Mouse (Mus musculus): Measurements from ENCODE around the gene Ogfod3. TPM values are rescaled to one million over a fixed set of nuclear protein-coding genes. Genes with fewer than 3 reads are reported as not detected.

Ogfod3 gene
- polyA plus RNA-seq, 1 experiment from 2014 or later, result 16.7 TPM

- no peaks in the 10 kb centered on the region for H3K9me3 ChIP-seq
- no peaks in the 10 kb centered on the region for H3K4me1 ChIP-seq
- H3K9ac ChIP-seq (replicated peaks), result no peak overlapping the region
- H3K4me3 ChIP-seq, result no peak overlapping the region
- H3K27ac ChIP-seq (replicated peaks), result no peak overlapping the region
- no peaks in the 10 kb centered on the region for H3K36me3 ChIP-seq
- 74% methylated on average over 9 of the region's 9 CpGs for WGBS
- no peaks in the 10 kb centered on the region for H3K27me3 ChIP-seq
- no peak overlapping the region for H3K4me2 ChIP-seq (replicated peaks)
- no peak for ATAC-seq (replicated peaks)
Measured at GRCm38 (mm10) chr11:121143325-121144015, 61.0 kb downstream of the Ogfod3 start.

GRCm38 (mm10) chr11:121138732-121139131, 65.8 kb downstream of the Ogfod3 start:
- H3K9ac ChIP-seq (replicated peaks), result no peak overlapping the region
- no peaks in the 10 kb centered on the region for H3K4me1 ChIP-seq
- H3K27ac ChIP-seq (replicated peaks), result no peak overlapping the region
- H3K4me3 ChIP-seq, result no peak overlapping the region
- ATAC-seq (replicated peaks), result no peak
- no peak overlapping the region for H3K4me2 ChIP-seq (replicated peaks)
- H3K27me3 ChIP-seq, result no peaks in the 10 kb centered on the region
- H3K36me3 ChIP-seq, result no peaks in the 10 kb centered on the region
- 39% methylated on average over 6 of the region's 6 CpGs for WGBS
- H3K9me3 ChIP-seq, result no peaks in the 10 kb centered on the region

- no peak for ATAC-seq (replicated peaks)
- Histone ChIP-seq H3K36me3 (no peaks in the 10 kb centered on the region), H3K27ac (replicated peaks) (no peak overlapping the region), H3K27me3 (no peaks in the 10 kb centered on the region), H3K9ac (replicated peaks) (no peak overlapping the region), H3K4me1 (no peaks in the 10 kb centered on the region), H3K4me3 (no peak overlapping the region), H3K4me2 (replicated peaks) (no peak overlapping the region), H3K9me3 (no peaks in the 10 kb centered on the region)
- WGBS, result 90% methylated on average over 5 of the region's 5 CpGs
Measured at GRCm38 (mm10) chr11:121137682-121138081, 66.8 kb downstream of the Ogfod3 start.

GRCm38 (mm10) chr11:121134600-121134999, 69.9 kb downstream of the Ogfod3 start:
- Histone ChIP-seq H3K9me3 (no peaks in the 10 kb centered on the region), H3K9ac (replicated peaks) (no peak overlapping the region), H3K27ac (replicated peaks) (no peak overlapping the region), H3K36me3 (no peaks in the 10 kb centered on the region), H3K4me2 (replicated peaks) (no peak overlapping the region), H3K4me3 (no peak overlapping the region), H3K4me1 (no peaks in the 10 kb centered on the region), H3K27me3 (no peaks in the 10 kb centered on the region)
- ATAC-seq (replicated peaks), result no peak
- 83% methylated on average over 1 of the region's 1 CpGs for WGBS

GRCm38 (mm10) chr11:121129616-121130015, 74.9 kb downstream of the Ogfod3 start:
- no peak overlapping the region for H3K9ac ChIP-seq (replicated peaks)
- H3K9me3 ChIP-seq, result no peaks in the 10 kb centered on the region
- H3K4me3 ChIP-seq, result no peak overlapping the region
- no peak overlapping the region for H3K27ac ChIP-seq (replicated peaks)
- H3K27me3 ChIP-seq, result no peaks in the 10 kb centered on the region
- ATAC-seq (replicated peaks), result no peak
- no peak overlapping the region for H3K4me2 ChIP-seq (replicated peaks)
- H3K4me1 ChIP-seq, result no peaks in the 10 kb centered on the region
- no peaks in the 10 kb centered on the region for H3K36me3 ChIP-seq
- 63% methylated on average over 1 of the region's 1 CpGs for WGBS

Other genes with a start within 250 kb of the Ogfod3 start
- gene Csnk1d, start 213.4 kb downstream of the Ogfod3 start, polyA plus RNA-seq (2015; fragmentation: Nextera tagmentation; extraction: Ambion mirVana), result 145 and 157 TPM in 2 replicates
- gene Cd7, start 165.3 kb downstream of the Ogfod3 start, polyA plus RNA-seq (2015; fragmentation: Nextera tagmentation; extraction: Ambion mirVana), result not detected in 2 replicates
- not detected in 2 replicates for gene Sectm1b, start 141.1 kb downstream of the Ogfod3 start, polyA plus RNA-seq (2015; fragmentation: Nextera tagmentation; extraction: Ambion mirVana)
- gene Sectm1a, start 123.5 kb downstream of the Ogfod3 start, polyA plus RNA-seq (2015; fragmentation: Nextera tagmentation; extraction: Ambion mirVana), result not detected in 2 replicates
- gene Tex19.2, start 86.0 kb downstream of the Ogfod3 start, polyA plus RNA-seq (2015; fragmentation: Nextera tagmentation; extraction: Ambion mirVana), result not detected in 2 replicates
- gene Tex19.1, start 58.6 kb downstream of the Ogfod3 start, polyA plus RNA-seq (2015; fragmentation: Nextera tagmentation; extraction: Ambion mirVana), result not detected in 2 replicates
- gene Uts2r, start 44.4 kb downstream of the Ogfod3 start, polyA plus RNA-seq (2015; fragmentation: Nextera tagmentation; extraction: Ambion mirVana), result 0.18 TPM in 1 of 2 replicates, not detected in the other
- 14.3 and 17.1 TPM in 2 replicates for gene Hexdc, start 278 bp downstream of the Ogfod3 start, polyA plus RNA-seq (2015; fragmentation: Nextera tagmentation; extraction: Ambion mirVana)
- 40.4 and 44.3 TPM in 2 replicates for gene Cybc1, start 24.6 kb upstream of the Ogfod3 start, polyA plus RNA-seq (2015; fragmentation: Nextera tagmentation; extraction: Ambion mirVana)
- gene Narf, start 32.5 kb upstream of the Ogfod3 start, polyA plus RNA-seq (2015; fragmentation: Nextera tagmentation; extraction: Ambion mirVana), result 86.4 and 106 TPM in 2 replicates
- gene Foxk2, start 55.3 kb upstream of the Ogfod3 start, polyA plus RNA-seq (2015; fragmentation: Nextera tagmentation; extraction: Ambion mirVana), result 14.2 and 14.6 TPM in 2 replicates
- gene Wdr45b, start 149.7 kb upstream of the Ogfod3 start, polyA plus RNA-seq (2015; fragmentation: Nextera tagmentation; extraction: Ambion mirVana), result 86.2 and 87.0 TPM in 2 replicates
- gene Rab40b, start 183.5 kb upstream of the Ogfod3 start, polyA plus RNA-seq (2015; fragmentation: Nextera tagmentation; extraction: Ambion mirVana), result 6.7 and 7.8 TPM in 2 replicates
- gene Fn3krp, start 216.7 kb upstream of the Ogfod3 start, polyA plus RNA-seq (2015; fragmentation: Nextera tagmentation; extraction: Ambion mirVana), result 9.0 and 11.1 TPM in 2 replicates
- 3.0 and 4.1 TPM in 2 replicates for gene Fn3k, start 230.2 kb upstream of the Ogfod3 start, polyA plus RNA-seq (2015; fragmentation: Nextera tagmentation; extraction: Ambion mirVana)
- gene Tbcd, start 247.2 kb upstream of the Ogfod3 start, polyA plus RNA-seq (2015; fragmentation: Nextera tagmentation; extraction: Ambion mirVana), result 54.1 and 55.2 TPM in 2 replicates

All from forebrain, embryonic 15.5 days (tissue).